Mouse (Mus musculus): Measurements from ENCODE around the gene Sarm1. TPM values are rescaled to one million over a fixed set of nuclear protein-coding genes. Genes with fewer than 3 reads are reported as not detected.

Gene Sarm1
- total RNA-seq, 2 experiments from 2014 or later: 0.93 to 1.2 TPM

GRCm38 (mm10) chr11:78512025-78512957 is 14.7 kb upstream of the Sarm1 start, which contains the start of the genes Tmem199 and Poldip2:
Gene Tmem199, minus strand, starts transcription at chr11:78512172.
Gene Poldip2, plus strand, starts transcription at chr11:78512193.
- peak; percentile 82 to 90 for DNase-seq (ENCODE audit: low spot score in 2 of 2)

GRCm38 (mm10) chr11:78509148-78509547 is 11.6 kb upstream of the Sarm1 start:
- DNase-seq (ENCODE audit: low spot score in 2 of 2): no peak

- no peak for DNase-seq (ENCODE audit: low spot score in 2 of 2)
Observed at GRCm38 (mm10) chr11:78505430-78505829, 7.9 kb upstream of the Sarm1 start.

- DNase-seq (ENCODE audit: low spot score in 2 of 2): no peak
Observed at GRCm38 (mm10) chr11:78502909-78503650, 5.5 kb upstream of the Sarm1 start, which contains the start of gene Sebox. Gene Sebox, plus strand, starts transcription at chr11:78503447.

GRCm38 (mm10) chr11:78501529-78501928 is 4.0 kb upstream of the Sarm1 start:
- DNase-seq (ENCODE audit: low spot score in 2 of 2): no peak

GRCm38 (mm10) chr11:78500623-78501202 is 3.2 kb upstream of the Sarm1 start:
- no peak for DNase-seq (ENCODE audit: low spot score in 2 of 2)

GRCm38 (mm10) chr11:78499543-78499942 is 2.0 kb upstream of the Sarm1 start:
- no peak for DNase-seq (ENCODE audit: low spot score in 2 of 2)

- peak in 1 of 2 experiments; percentile 50 for DNase-seq (ENCODE audit: low spot score in 2 of 2)
Observed at GRCm38 (mm10) chr11:78499004-78499403, 1.4 kb upstream of the Sarm1 start, which contains the start of gene Vtn. Gene Vtn, plus strand, starts transcription at chr11:78499091.

- DNase-seq (ENCODE audit: low spot score in 2 of 2): peak in 1 of 2 experiments; percentile 28
Observed at GRCm38 (mm10) chr11:78497071-78497541, 448 bp downstream of the Sarm1 start.

- DNase-seq (ENCODE audit: low spot score in 2 of 2): peak in 1 of 2 experiments; percentile 35
Observed at GRCm38 (mm10) chr11:78495904-78496303, 1.6 kb downstream of the Sarm1 start.

- DNase-seq (ENCODE audit: low spot score in 2 of 2): no peak
Observed at GRCm38 (mm10) chr11:78490781-78491241, 6.7 kb downstream of the Sarm1 start.

GRCm38 (mm10) chr11:78488168-78488567 is 9.4 kb downstream of the Sarm1 start:
- peak in 1 of 2 experiments; percentile 64 for DNase-seq (ENCODE audit: low spot score in 2 of 2)

- no peak for DNase-seq (ENCODE audit: low spot score in 2 of 2)
Observed at GRCm38 (mm10) chr11:78483639-78484038, 13.9 kb downstream of the Sarm1 start.

GRCm38 (mm10) chr11:78475289-78475688 is 22.3 kb downstream of the Sarm1 start:
- no peak for DNase-seq (ENCODE audit: low spot score in 2 of 2)

- DNase-seq (ENCODE audit: low spot score in 2 of 2): no peak
Observed at GRCm38 (mm10) chr11:78471326-78472103, 26.0 kb downstream of the Sarm1 start.

GRCm38 (mm10) chr11:78467932-78468331 is 29.6 kb downstream of the Sarm1 start:
- no peak for DNase-seq (ENCODE audit: low spot score in 2 of 2)

GRCm38 (mm10) chr11:78467515-78467914 is 30.0 kb downstream of the Sarm1 start:
- no peak for DNase-seq (ENCODE audit: low spot score in 2 of 2)

- peak in 1 of 2 experiments; percentile 17 for DNase-seq (ENCODE audit: low spot score in 2 of 2)
Observed at GRCm38 (mm10) chr11:78466242-78466912, 31.2 kb downstream of the Sarm1 start.

- peak; percentile 84 to 92 for DNase-seq (ENCODE audit: low spot score in 2 of 2)
Observed at GRCm38 (mm10) chr11:78465568-78466180, 31.9 kb downstream of the Sarm1 start, which contains the start of gene Slc46a1. Gene Slc46a1, plus strand, starts transcription at chr11:78465697.

Measured in gastrocnemius, postnatal 4 days (tissue).